Mouse (Mus musculus) testis, adult 2 months (tissue): ENCODE measurements around the gene Ripor3. TPM values are rescaled to one million over a fixed set of nuclear protein-coding genes. Genes with fewer than 3 reads are reported as not detected.

Experiments used
- H3K27ac ChIP-seq: fragments of 200-500 bp; 2 replicates; pipeline ENCODE4 v1.5.1; 2012; ENCODE audit warnings: low read depth, low read length; ENCODE audit not compliant: control insufficient read depth, insufficient read depth
- H3K27me3 ChIP-seq: fragments of 200-500 bp; 2 replicates; pipeline ENCODE4 v1.6.1; 2012; ENCODE audit warnings: mild to moderate bottlenecking, low read length, moderate library complexity; ENCODE audit not compliant: control insufficient read depth, insufficient read depth
- H3K36me3 ChIP-seq: fragments of 200-500 bp; 2 replicates; pipeline ENCODE4 v1.6.1; 2012; ENCODE audit warnings: mild to moderate bottlenecking, low read length; ENCODE audit not compliant: control insufficient read depth, insufficient read depth
- H3K4me1 ChIP-seq: fragments of 200-500 bp; 2 replicates; pipeline ENCODE4 v1.6.1; 2012; ENCODE audit warnings: low read length; ENCODE audit not compliant: control insufficient read depth, insufficient read depth
- H3K4me3 ChIP-seq: fragments of 200-500 bp; 2 replicates; pipeline ENCODE4 v1.5.1; 2012; ENCODE audit warnings: low read depth, mild to moderate bottlenecking, low read length, moderate library complexity, mixed read lengths; ENCODE audit not compliant: control insufficient read depth
- CTCF ChIP-seq: fragments of 200-500 bp; IDR thresholded peaks from 2 replicates; pipeline ENCODE4 v1.5.1; 2012; ENCODE audit warnings: low read depth, mild to moderate bottlenecking, inconsistent platforms, low read length, moderate library complexity; ENCODE audit not compliant: control insufficient read depth, insufficient read depth, insufficient replicate concordance
- POLR2A ChIP-seq: fragments of 200-500 bp; IDR thresholded peaks from 2 replicates; pipeline ENCODE4 v1.6.1; 2012; ENCODE audit warnings: low read depth, mild to moderate bottlenecking, inconsistent platforms, low read length, moderate library complexity; ENCODE audit not compliant: control insufficient read depth
- polyA plus RNA-seq: library from polyadenylated mRNA; depleted of rRNA; stranded (reverse); fragments of >200 nt; gene quantifications from 2 replicates; pipeline ENCODE4 v1.2.3, GENCODE M21; 2012; rRNA removed

Ripor3 gene
- polyA plus RNA-seq, 1 experiment: 0.90 TPM

DNA sequence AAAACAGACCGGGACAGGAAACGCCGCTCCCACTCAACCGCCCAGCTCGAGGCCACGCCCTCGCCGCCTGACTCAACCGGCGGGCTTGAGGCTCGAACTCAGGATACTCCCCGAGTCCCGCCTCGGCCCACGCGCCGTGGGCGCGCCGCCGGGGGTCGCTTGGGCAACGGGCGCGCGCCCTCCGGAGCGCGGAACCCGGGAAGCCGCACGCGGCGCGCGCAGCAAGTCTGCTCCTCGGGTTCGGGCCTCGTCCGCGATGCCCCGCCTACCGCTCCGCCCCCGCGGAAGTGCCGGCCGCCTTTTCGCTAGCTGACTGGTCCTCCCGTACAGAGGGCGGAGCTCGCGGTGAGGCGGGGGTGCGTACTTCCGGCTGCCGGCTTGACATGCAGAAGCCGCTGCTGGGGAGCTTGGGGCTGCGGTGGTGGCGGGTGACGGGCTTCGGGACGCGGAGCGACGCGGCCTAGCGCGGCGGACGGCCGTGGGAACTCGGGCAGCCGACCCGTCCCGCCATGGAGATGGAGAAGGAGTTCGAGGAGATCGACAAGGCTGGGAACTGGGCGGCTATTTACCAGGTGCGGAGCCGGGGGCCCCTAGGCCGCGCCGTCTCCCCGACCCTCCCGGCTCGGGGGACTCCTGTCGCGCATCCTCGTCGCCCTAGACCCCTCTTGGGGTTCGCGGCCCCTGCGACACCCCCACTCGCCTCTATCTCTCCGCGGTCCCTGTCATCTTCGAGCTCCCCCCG lies 78.3 kb downstream of the Ripor3 start, which contains the start of gene Ptpn1:
TSS of gene Ptpn1 (plus strand) at position 73 of the 742 bp plus-strand sequence.
- Histone ChIP-seq H3K36me3 (no peaks in the 10 kb centered on the region), H3K4me3 (peak within 1 kb of the TSS; percentile 85), H3K27me3 (no peaks in the 10 kb centered on the region), H3K4me1 (peaks cover 15% of the 10 kb centered on the region), H3K27ac (peak within 1 kb of the TSS; percentile 95)
- TF ChIP-seq CTCF: no peak
- TF ChIP-seq POLR2A: peak; percentile 81; the same call in 1 of the 2 replicates

GRCm38 (mm10) chr2:167930975-167931374 lies 79.4 kb downstream of the Ripor3 start:
- Histone ChIP-seq H3K4me3 (peak overlapping the region; percentile 85), H3K27me3 (no peaks in the 10 kb centered on the region), H3K27ac (peak overlapping the region; percentile 95), H3K36me3 (no peaks in the 10 kb centered on the region), H3K4me1 (peaks cover 15% of the 10 kb centered on the region)
- no peak for TF ChIP-seq CTCF
- TF ChIP-seq POLR2A: no peak

Other genes starting within 250 kb of the Ripor3 start
- gene Ptpn1, start 78.6 kb downstream of the Ripor3 start, polyA plus RNA-seq: 30.9 and 34.7 TPM in 2 replicates
- gene Pard6b, start 70.4 kb upstream of the Ripor3 start, polyA plus RNA-seq: 5.8 and 6.9 TPM in 2 replicates
- 23.8 and 26.7 TPM in 2 replicates for gene Adnp, start 196.5 kb upstream of the Ripor3 start, polyA plus RNA-seq
- 14.0 and 20.7 TPM in 2 replicates for gene Gm20716, start 219.7 kb upstream of the Ripor3 start, polyA plus RNA-seq
- gene Dpm1, start 220.0 kb upstream of the Ripor3 start, polyA plus RNA-seq: 30.2 and 35.8 TPM in 2 replicates
- gene Mocs3, start 220.0 kb upstream of the Ripor3 start, polyA plus RNA-seq: 33.8 and 41.3 TPM in 2 replicates